Mouse (Mus musculus): ENCODE measurements around the gene Wrnip1.

- TF ChIP-seq CTCF (IDR thresholded peaks at IDR 0.05; ENCODE audit: low read depth) (no peak), EP300 (IDR thresholded peaks at IDR 0.05; ENCODE audit: low read depth) (no peak)
Observed at GRCm38 (mm10) chr13:32825546-32825945, 23.7 kb downstream of the Wrnip1 start.

All from heart, postnatal 0 days (tissue).